Mouse (Mus musculus) stomach, postnatal 0 days (tissue): ENCODE data around the gene Gm28047.

Source experiments
- CTCF ChIP-seq: IDR thresholded peaks from 2 replicates; pipeline ENCODE4 v1.5.1; 2016; ENCODE audit warnings: antibody characterized with exemption, low read depth, mild to moderate bottlenecking, moderate library complexity
- EP300 ChIP-seq: optimal IDR thresholded peaks from 2 replicates; pipeline ENCODE3; 2016; ENCODE audit warnings: antibody characterized with exemption

GRCm38 (mm10) chr15:102517631-102517975, 107.3 kb downstream of the Gm28047 start:
- TF ChIP-seq CTCF, result no peak
- TF ChIP-seq EP300, result no peak
